Mouse (Mus musculus) liver, embryonic 11.5 days (tissue): ENCODE data around the gene Hist1h2bc. TPM values are rescaled to one million over a fixed set of nuclear protein-coding genes. Genes with fewer than 3 reads are reported as not detected.
"Not testable (repeated sequence)": the region's sequence is repeated elsewhere in the genome, so short reads cannot be mapped to it uniquely, and the experiment has no call there.

Source experiments
- ATAC-seq: fragments of 200-750 bp; cut with Nextera tagmentation; replicated peaks from 2 replicates; pipeline ENCODE4 v1.8.0; 2017; ENCODE audit warnings: moderate number of reproducible peaks, mild to moderate bottlenecking, moderate TSS enrichment, moderate library complexity; ENCODE audit not compliant: low FRiP score
- DNase-seq: peaks from one replicate; pipeline ENCODE4 v3.0.0-alpha.2; 2017; ENCODE audit warnings: low spot score
- H3K27ac ChIP-seq: fragments of 300-500 bp; sonication (generic); 2 replicates; pipeline ENCODE4 v1.5.1; 2014; ENCODE audit warnings: mild to moderate bottlenecking, low read depth, low read length, control low read depth
- H3K27me3 ChIP-seq: fragments of 300-500 bp; sonication (generic); replicated peaks from 2 replicates; pipeline ENCODE4 v1.6.1; 2014; ENCODE audit warnings: low read length, mixed read lengths; ENCODE audit not compliant: control insufficient read depth, insufficient read depth
- H3K36me3 ChIP-seq: fragments of 300-500 bp; sonication (generic); 2 replicates; pipeline ENCODE4 v1.6.1; 2014; ENCODE audit warnings: mild to moderate bottlenecking, low read length, moderate library complexity, mixed read lengths; ENCODE audit not compliant: control insufficient read depth, insufficient read depth
- H3K4me1 ChIP-seq: fragments of 300-500 bp; sonication (generic); replicated peaks from 2 replicates; pipeline ENCODE4 v1.6.1; 2014; ENCODE audit warnings: low read length, mixed read lengths; ENCODE audit not compliant: control insufficient read depth, insufficient read depth
- H3K4me2 ChIP-seq: fragments of 300-500 bp; sonication (generic); 2 replicates; pipeline ENCODE4 v1.6.1; 2014; ENCODE audit warnings: mild to moderate bottlenecking, control low read depth, moderate library complexity
- H3K4me3 ChIP-seq: fragments of 300-500 bp; sonication (generic); 2 replicates; pipeline ENCODE4 v1.5.1; 2014; ENCODE audit warnings: low read depth, low read length, control low read depth
- H3K9ac ChIP-seq: fragments of 300-500 bp; sonication (generic); 2 replicates; pipeline ENCODE4 v1.6.1; 2014; ENCODE audit warnings: low read depth, low read length, control low read depth
- H3K9me3 ChIP-seq: fragments of 300-500 bp; sonication (generic); 2 replicates; pipeline ENCODE4 v1.6.1; 2016; ENCODE audit warnings: low read length, inconsistent platforms, mixed read lengths; ENCODE audit not compliant: control insufficient read depth
- WGBS: fragments of 180-500 bp; shearing (Covaris S2); extraction: QIAGEN DNeasy Blood & Tissue Kit; methylation state at CpG from one replicate; pipeline ENCODE4 v1.1.7; 2014; 5-methylcytosine and 5-hydroxymethylcytosine counted together
- polyA plus RNA-seq: library from polyadenylated mRNA; unstranded; fragments of >200 nt; fragmentation: Nextera tagmentation; extraction: Ambion mirVana; gene quantifications from 2 replicates; pipeline ENCODE4 v1.2.1, GENCODE M21; 2014

The Hist1h2bc gene
- polyA plus RNA-seq, 1 experiment from 2014 or later = 35.7 TPM

GRCm38 (mm10) chr13:23717593-23718245 lies 33.7 kb downstream of the Hist1h2bc start:
- H3K4me2 ChIP-seq, H3K27ac ChIP-seq, DNase-seq, H3K36me3 ChIP-seq, H3K4me3 ChIP-seq, H3K9me3 ChIP-seq, H3K4me1 ChIP-seq, H3K27me3 ChIP-seq, H3K9ac ChIP-seq, ATAC-seq: not testable (repeated sequence)
- 8% methylated on average over 2 of the region's 2 CpGs for WGBS

- Histone ChIP-seq H3K4me1 (peaks cover 24% of the 10 kb centered on the region), H3K27me3 (no peaks in the 10 kb centered on the region), H3K4me2 (no peak overlapping the region), H3K36me3 (no peaks in the 10 kb centered on the region), H3K27ac (no peak overlapping the region; the same call in none of the 2 replicates), H3K9ac (no peak overlapping the region), H3K9me3 (no peaks in the 10 kb centered on the region), H3K4me3 (no peak overlapping the region)
- DNase-seq (no peak), ATAC-seq (peak; percentile 71; the same call in 1 of the 2 replicates)
- WGBS = 58% methylated on average over 4 of the region's 4 CpGs
Measured at GRCm38 (mm10) chr13:23724239-23724638, 40.2 kb downstream of the Hist1h2bc start.

- Histone ChIP-seq H3K4me3 (no peak overlapping the region), H3K27me3 (no peaks in the 10 kb centered on the region), H3K4me1 (peaks cover 24% of the 10 kb centered on the region), H3K4me2 (no peak overlapping the region), H3K36me3 (no peaks in the 10 kb centered on the region), H3K27ac (no peak overlapping the region), H3K9ac (no peak overlapping the region), H3K9me3 (no peaks in the 10 kb centered on the region)
- ATAC-seq (no peak), DNase-seq (peak; percentile 26)
- 38% methylated on average over 1 of the region's 1 CpGs for WGBS
Measured at GRCm38 (mm10) chr13:23725213-23725612, 41.2 kb downstream of the Hist1h2bc start.

GRCm38 (mm10) chr13:23728472-23729191 lies 44.6 kb downstream of the Hist1h2bc start:
- H3K27ac ChIP-seq = no peak overlapping the region
- H3K4me1 ChIP-seq = peaks cover 27% of the 10 kb centered on the region
- H3K4me3 ChIP-seq = no peak overlapping the region
- no peaks in the 10 kb centered on the region for H3K27me3 ChIP-seq
- peak overlapping the region; percentile 33; the same call in 1 of the 2 replicates for H3K4me2 ChIP-seq
- ATAC-seq (no peak), DNase-seq (no peak)
- H3K9ac ChIP-seq = no peak overlapping the region; the same call in 1 of the 2 replicates
- WGBS = 56% methylated on average over 18 of the region's 18 CpGs
- no peaks in the 10 kb centered on the region for H3K9me3 ChIP-seq
- H3K36me3 ChIP-seq = no peaks in the 10 kb centered on the region

- no peak overlapping the region for H3K4me2 ChIP-seq
- DNase-seq = no peak
Measured at GRCm38 (mm10) chr13:23729192-23729525, 45.2 kb downstream of the Hist1h2bc start.

GRCm38 (mm10) chr13:23729706-23730105 lies 45.7 kb downstream of the Hist1h2bc start:
- H3K9ac ChIP-seq = no peak overlapping the region

More at GRCm38 (mm10) chr13:23729192-23729525, 45.2 kb downstream of the Hist1h2bc start:
- Histone ChIP-seq H3K9ac (no peak overlapping the region), H3K27me3 (no peaks in the 10 kb centered on the region), H3K4me3 (no peak overlapping the region), H3K27ac (no peak overlapping the region), H3K36me3 (no peaks in the 10 kb centered on the region), H3K9me3 (no peaks in the 10 kb centered on the region), H3K4me1 (peaks cover 22% of the 10 kb centered on the region)
- 71% methylated on average over 9 of the region's 9 CpGs for WGBS
- ATAC-seq = no peak

GRCm38 (mm10) chr13:23730479-23730878 lies 46.5 kb downstream of the Hist1h2bc start:
- 42% methylated on average over 8 of the region's 8 CpGs for WGBS
- Histone ChIP-seq H3K27ac (no peak overlapping the region), H3K9me3 (no peaks in the 10 kb centered on the region), H3K27me3 (no peaks in the 10 kb centered on the region), H3K4me2 (peak overlapping the region; percentile 27), H3K4me3 (no peak overlapping the region), H3K36me3 (no peaks in the 10 kb centered on the region), H3K9ac (no peak overlapping the region), H3K4me1 (peaks cover 12% of the 10 kb centered on the region; the same call in 1 of the 2 replicates)
- DNase-seq (no peak), ATAC-seq (peak; percentile 50)

More at GRCm38 (mm10) chr13:23729706-23730105, 45.7 kb downstream of the Hist1h2bc start:
- Histone ChIP-seq H3K27me3 (no peaks in the 10 kb centered on the region), H3K27ac (no peak overlapping the region), H3K9me3 (no peaks in the 10 kb centered on the region), H3K4me3 (no peak overlapping the region), H3K36me3 (no peaks in the 10 kb centered on the region), H3K4me1 (peaks cover 17% of the 10 kb centered on the region), H3K4me2 (no peak overlapping the region)
- 89% methylated on average over 5 of the region's 5 CpGs for WGBS
- DNase-seq (no peak), ATAC-seq (no peak)

- Histone ChIP-seq H3K9me3 (no peaks in the 10 kb centered on the region), H3K27me3 (no peaks in the 10 kb centered on the region), H3K4me2 (no peak overlapping the region), H3K9ac (no peak overlapping the region), H3K27ac (no peak overlapping the region), H3K4me3 (no peak overlapping the region), H3K36me3 (no peaks in the 10 kb centered on the region), H3K4me1 (peaks cover 12% of the 10 kb centered on the region; the same call in 1 of the 2 replicates)
- ATAC-seq (0 out of 2 replicates have a peak, but pooled peaks have one; percentile 29), DNase-seq (no peak)
- WGBS = 25% methylated on average over 8 of the region's 8 CpGs
Measured at GRCm38 (mm10) chr13:23732156-23732804, 48.3 kb downstream of the Hist1h2bc start.
